Mouse (Mus musculus): ENCODE results near the gene F830045P16Rik. TPM values are rescaled to one million over a fixed set of nuclear protein-coding genes. Genes with fewer than 3 reads are reported as not detected.
A peak's percentile ranks its signal among the peaks of the same experiment; 100 is the strongest.
"Not testable (repeated sequence)": the region's sequence is repeated elsewhere in the genome, so short reads cannot be mapped to it uniquely, and the experiment has no call there.

F830045P16Rik gene
- polyA plus RNA-seq, 1 experiment from 2014 or later = not detected

DNA sequence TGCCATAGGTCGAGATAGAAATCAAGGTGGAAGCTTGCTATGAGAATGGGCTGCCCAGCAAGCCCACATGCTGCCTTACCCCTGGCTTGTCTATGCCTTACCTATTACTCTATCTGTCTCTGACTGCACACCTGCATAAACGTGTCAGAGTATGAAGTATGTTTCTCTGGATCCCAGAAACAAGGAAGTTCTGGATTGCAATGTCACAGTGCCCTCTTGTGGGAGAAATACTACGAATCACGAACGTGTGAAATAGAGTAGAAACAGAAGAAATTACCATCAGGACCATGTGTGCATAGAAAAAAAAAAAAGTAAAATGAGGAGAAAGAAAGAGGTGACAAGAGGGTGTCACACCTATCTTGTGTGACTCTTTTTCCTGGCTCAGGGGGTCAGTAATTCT is 64.5 kb downstream of the F830045P16Rik start:
- 20% methylated on average over 5 of the region's 5 CpGs for WGBS

DNA sequence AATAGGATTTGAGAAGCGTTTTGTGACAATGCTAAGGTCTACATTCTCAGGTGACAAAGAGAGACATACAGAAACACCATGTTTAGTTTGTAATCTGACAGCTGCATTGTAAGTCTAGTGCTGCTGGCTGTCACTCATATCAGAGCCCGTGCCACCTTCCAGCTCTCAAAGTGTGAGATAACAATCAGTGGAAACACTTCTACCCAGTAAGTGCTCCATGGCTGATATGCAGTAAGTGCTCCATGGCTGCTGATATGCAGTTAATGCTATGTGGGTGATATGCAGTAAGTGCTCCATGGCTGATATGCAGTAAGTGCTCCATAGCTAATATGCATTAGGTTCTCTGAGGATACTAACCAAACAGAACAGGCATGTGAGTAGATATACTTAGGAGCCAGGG is 65.6 kb downstream of the F830045P16Rik start:
- no peaks in the 10 kb centered on the region for H3K9me3 ChIP-seq (ENCODE audit: control insufficient read depth, low read length)
- H3K36me3 ChIP-seq (ENCODE audit: control insufficient read depth, insufficient read depth, low read length) = no peaks in the 10 kb centered on the region
- no peak overlapping the region for H3K4me3 ChIP-seq (ENCODE audit: control insufficient read depth in 1 of 2, insufficient read depth in 1 of 2, low read depth in 1 of 2, low read length in 2 of 2)
- H3K27ac ChIP-seq (replicated peaks in 1 of 2; ENCODE audit: control insufficient read depth in 1 of 2, insufficient read depth in 1 of 2, low read depth in 2 of 2, low read length in 2 of 2) = no peak overlapping the region
- no peak for ATAC-seq (ENCODE audit: insufficient number of reproducible peaks, insufficient read depth, low FRiP score, low read depth)
- WGBS = 39% methylated on average over 2 of the region's 2 CpGs
- 0 out of 2 replicates have a peak, but pooled peaks cover 5% of the 10 kb centered on the region for H3K27me3 ChIP-seq (ENCODE audit: control insufficient read depth, insufficient read depth, low read length)
- no peaks in the 10 kb centered on the region for H3K4me1 ChIP-seq (ENCODE audit: control insufficient read depth in 2 of 2, insufficient read depth in 2 of 2, low read length in 2 of 2)
- H3K9ac ChIP-seq (ENCODE audit: low read length) = no peak overlapping the region
- no peak overlapping the region for H3K4me2 ChIP-seq (ENCODE audit: low read length)

More for the DNA sequence above, 64.5 kb downstream of the F830045P16Rik start:
- H3K4me3 ChIP-seq (ENCODE audit: control insufficient read depth in 1 of 2, insufficient read depth in 1 of 2, low read depth in 1 of 2, low read length in 2 of 2) = no peak overlapping the region
- H3K36me3 ChIP-seq (ENCODE audit: control insufficient read depth, insufficient read depth, low read length) = no peaks in the 10 kb centered on the region
- no peak overlapping the region for H3K4me2 ChIP-seq (ENCODE audit: low read length)
- H3K9ac ChIP-seq (ENCODE audit: low read length) = no peak overlapping the region
- H3K27ac ChIP-seq (replicated peaks in 1 of 2; ENCODE audit: control insufficient read depth in 1 of 2, insufficient read depth in 1 of 2, low read depth in 2 of 2, low read length in 2 of 2) = no peak overlapping the region
- H3K4me1 ChIP-seq (ENCODE audit: control insufficient read depth in 2 of 2, insufficient read depth in 2 of 2, low read length in 2 of 2) = no peaks in the 10 kb centered on the region
- ATAC-seq (ENCODE audit: insufficient number of reproducible peaks, insufficient read depth, low FRiP score, low read depth) = no peak
- 0 out of 2 replicates have a peak, but pooled peaks cover 5% of the 10 kb centered on the region for H3K27me3 ChIP-seq (ENCODE audit: control insufficient read depth, insufficient read depth, low read length)
- H3K9me3 ChIP-seq (ENCODE audit: control insufficient read depth, low read length) = no peaks in the 10 kb centered on the region

DNA sequence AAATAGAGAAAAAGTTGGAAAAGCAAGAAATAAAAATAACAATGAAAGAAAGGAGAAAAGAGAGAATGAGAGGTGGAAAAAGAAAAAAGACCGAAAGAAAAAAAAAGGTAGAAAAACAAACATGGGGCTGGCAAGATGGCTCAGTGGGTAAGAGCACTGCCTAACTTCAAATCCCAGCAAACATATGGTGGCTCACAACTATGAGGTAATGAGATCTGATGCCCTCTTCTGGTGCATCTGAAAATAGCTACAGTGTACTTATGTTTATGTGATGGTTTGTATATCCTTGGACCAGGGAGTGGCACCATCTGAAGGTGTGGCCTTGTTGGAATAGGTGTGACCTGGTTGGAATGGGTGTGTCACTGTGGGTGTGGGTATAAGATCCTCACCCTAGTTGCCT is 97.6 kb downstream of the F830045P16Rik start:
- WGBS = 79% methylated on average over 1 of the region's 1 CpGs
- not testable (repeated sequence) for ATAC-seq (ENCODE audit: insufficient number of reproducible peaks, insufficient read depth, low FRiP score, low read depth)

DNA sequence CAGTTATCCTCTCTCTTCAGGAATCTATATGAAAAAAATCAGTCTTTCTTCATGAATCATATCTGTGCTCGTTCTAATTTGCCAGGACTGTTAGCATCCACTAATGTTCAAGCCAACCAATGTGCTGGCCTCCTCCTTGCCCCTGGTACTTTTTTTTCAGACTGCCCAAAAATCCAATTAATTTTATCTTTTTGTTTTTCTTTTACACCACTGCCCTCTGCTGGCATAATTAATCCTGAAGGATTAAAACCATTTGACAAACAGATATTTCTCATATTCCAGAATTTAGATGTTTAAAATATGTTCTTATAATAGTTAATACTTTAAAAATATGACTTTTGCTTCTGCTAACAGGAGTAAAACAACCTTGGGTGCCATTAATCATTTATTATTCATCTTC is 101.2 kb downstream of the F830045P16Rik start:
- Histone ChIP-seq H3K9ac (ENCODE audit: low read length) (no peak overlapping the region), H3K9me3 (ENCODE audit: control insufficient read depth, low read length) (0 out of 2 replicates have a peak, but pooled peaks cover 3% of the 10 kb centered on the region), H3K4me1 (ENCODE audit: control insufficient read depth in 2 of 2, insufficient read depth in 2 of 2, low read length in 2 of 2) (no peaks in the 10 kb centered on the region), H3K4me3 (ENCODE audit: control insufficient read depth in 1 of 2, insufficient read depth in 1 of 2, low read depth in 1 of 2, low read length in 2 of 2) (no peak overlapping the region), H3K4me2 (ENCODE audit: low read length) (no peak overlapping the region), H3K27me3 (ENCODE audit: control insufficient read depth, insufficient read depth, low read length) (no peaks in the 10 kb centered on the region), H3K27ac (replicated peaks in 1 of 2; ENCODE audit: control insufficient read depth in 1 of 2, insufficient read depth in 1 of 2, low read depth in 2 of 2, low read length in 2 of 2) (no peak overlapping the region), H3K36me3 (ENCODE audit: control insufficient read depth, insufficient read depth, low read length) (no peaks in the 10 kb centered on the region)
- 41% methylated on average over 1 of the region's 1 CpGs for WGBS
- no peak for ATAC-seq (ENCODE audit: insufficient number of reproducible peaks, insufficient read depth, low FRiP score, low read depth)

More for the DNA sequence above, 97.6 kb downstream of the F830045P16Rik start:
- H3K27me3 ChIP-seq (ENCODE audit: control insufficient read depth, insufficient read depth, low read length); H3K4me3 ChIP-seq (ENCODE audit: control insufficient read depth in 1 of 2, insufficient read depth in 1 of 2, low read depth in 1 of 2, low read length in 2 of 2); H3K4me1 ChIP-seq (ENCODE audit: control insufficient read depth in 2 of 2, insufficient read depth in 2 of 2, low read length in 2 of 2); H3K36me3 ChIP-seq (ENCODE audit: control insufficient read depth, insufficient read depth, low read length); H3K9ac ChIP-seq (ENCODE audit: low read length); H3K27ac ChIP-seq (replicated peaks in 1 of 2; ENCODE audit: control insufficient read depth in 1 of 2, insufficient read depth in 1 of 2, low read depth in 2 of 2, low read length in 2 of 2); H3K4me2 ChIP-seq (ENCODE audit: low read length); H3K9me3 ChIP-seq (ENCODE audit: control insufficient read depth, low read length): not testable (repeated sequence)

DNA sequence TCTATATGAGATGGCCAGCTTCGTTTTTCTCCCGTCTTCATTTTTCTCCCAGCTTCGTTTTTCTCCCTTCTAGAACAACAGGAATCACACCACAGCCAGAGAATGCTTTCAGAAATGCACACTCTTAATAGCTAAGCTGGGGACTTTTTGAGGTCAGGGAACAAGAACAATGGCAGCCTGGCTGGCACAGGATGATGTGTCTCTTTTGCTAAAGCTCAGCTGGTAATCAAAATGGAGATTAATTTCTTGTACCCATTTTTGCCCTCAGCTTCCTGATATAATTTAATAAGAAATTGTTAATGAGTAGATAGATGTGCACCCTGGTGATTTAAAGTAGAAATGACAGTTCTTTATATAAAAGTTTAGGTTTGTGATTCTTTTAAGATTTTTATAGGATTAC is 112.7 kb downstream of the F830045P16Rik start:
- Histone ChIP-seq H3K36me3 (ENCODE audit: control insufficient read depth, insufficient read depth, low read length) (no peaks in the 10 kb centered on the region), H3K4me1 (ENCODE audit: control insufficient read depth in 2 of 2, insufficient read depth in 2 of 2, low read length in 2 of 2) (no peaks in the 10 kb centered on the region), H3K4me3 (ENCODE audit: control insufficient read depth in 1 of 2, insufficient read depth in 1 of 2, low read depth in 1 of 2, low read length in 2 of 2) (no peak overlapping the region), H3K4me2 (ENCODE audit: low read length) (no peak overlapping the region), H3K27ac (replicated peaks in 1 of 2; ENCODE audit: control insufficient read depth in 1 of 2, insufficient read depth in 1 of 2, low read depth in 2 of 2, low read length in 2 of 2) (no peak overlapping the region), H3K27me3 (ENCODE audit: control insufficient read depth, insufficient read depth, low read length) (no peaks in the 10 kb centered on the region), H3K9ac (ENCODE audit: low read length) (no peak overlapping the region), H3K9me3 (ENCODE audit: control insufficient read depth, low read length) (0 out of 2 replicates have a peak, but pooled peaks cover 10% of the 10 kb centered on the region)
- ATAC-seq (ENCODE audit: insufficient number of reproducible peaks, insufficient read depth, low FRiP score, low read depth) = no peak
- WGBS = 76% methylated on average over 3 of the region's 3 CpGs

DNA sequence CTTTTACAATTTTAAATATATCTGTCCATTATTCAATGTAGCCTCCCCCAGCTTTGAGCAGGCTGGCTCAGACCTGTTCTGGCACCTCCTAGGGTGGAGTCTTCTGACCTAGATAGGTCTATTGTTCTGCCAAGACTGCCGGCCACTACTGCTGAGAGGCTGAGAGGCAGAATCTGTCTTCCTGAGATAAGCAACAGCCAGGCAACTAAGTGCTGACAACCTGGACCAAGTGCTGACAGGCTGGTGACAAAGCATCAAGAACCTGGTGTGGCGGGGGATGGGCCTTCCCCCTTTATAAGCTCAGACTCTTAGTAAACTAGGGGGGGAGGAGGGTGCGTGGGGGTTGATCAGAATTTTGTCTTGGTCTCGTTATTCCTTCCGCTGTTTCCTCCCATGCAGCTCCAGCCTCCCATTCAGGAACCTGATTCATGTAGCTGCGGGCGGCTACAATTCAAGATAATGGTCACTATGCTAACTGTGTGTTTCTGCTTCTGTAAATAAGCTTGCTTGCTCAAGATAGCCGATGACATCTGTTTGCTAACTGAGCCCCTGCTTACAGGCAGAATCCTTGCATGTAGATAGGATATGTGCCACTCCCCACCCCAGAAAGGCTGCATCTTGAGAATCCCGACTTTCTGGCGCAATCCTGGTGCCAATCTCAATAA is 115.4 kb downstream of the F830045P16Rik start:
- H3K27ac ChIP-seq (replicated peaks in 1 of 2; ENCODE audit: control insufficient read depth in 1 of 2, insufficient read depth in 1 of 2, low read depth in 2 of 2, low read length in 2 of 2) = no peak overlapping the region
- no peaks in the 10 kb centered on the region for H3K36me3 ChIP-seq (ENCODE audit: control insufficient read depth, insufficient read depth, low read length)
- H3K9me3 ChIP-seq (ENCODE audit: control insufficient read depth, low read length) = 0 out of 2 replicates have a peak, but pooled peaks cover 10% of the 10 kb centered on the region
- H3K9ac ChIP-seq (ENCODE audit: low read length) = no peak overlapping the region
- H3K4me2 ChIP-seq (ENCODE audit: low read length) = no peak overlapping the region
- H3K4me3 ChIP-seq (ENCODE audit: control insufficient read depth in 1 of 2, insufficient read depth in 1 of 2, low read depth in 1 of 2, low read length in 2 of 2) = no peak overlapping the region
- no peaks in the 10 kb centered on the region for H3K27me3 ChIP-seq (ENCODE audit: control insufficient read depth, insufficient read depth, low read length)
- WGBS = 63% methylated on average over 10 of the region's 10 CpGs
- ATAC-seq (ENCODE audit: insufficient number of reproducible peaks, insufficient read depth, low FRiP score, low read depth) = 0 out of 2 replicates have a peak, but pooled peaks have one; percentile 59
- no peaks in the 10 kb centered on the region for H3K4me1 ChIP-seq (ENCODE audit: control insufficient read depth in 2 of 2, insufficient read depth in 2 of 2, low read length in 2 of 2)

DNA sequence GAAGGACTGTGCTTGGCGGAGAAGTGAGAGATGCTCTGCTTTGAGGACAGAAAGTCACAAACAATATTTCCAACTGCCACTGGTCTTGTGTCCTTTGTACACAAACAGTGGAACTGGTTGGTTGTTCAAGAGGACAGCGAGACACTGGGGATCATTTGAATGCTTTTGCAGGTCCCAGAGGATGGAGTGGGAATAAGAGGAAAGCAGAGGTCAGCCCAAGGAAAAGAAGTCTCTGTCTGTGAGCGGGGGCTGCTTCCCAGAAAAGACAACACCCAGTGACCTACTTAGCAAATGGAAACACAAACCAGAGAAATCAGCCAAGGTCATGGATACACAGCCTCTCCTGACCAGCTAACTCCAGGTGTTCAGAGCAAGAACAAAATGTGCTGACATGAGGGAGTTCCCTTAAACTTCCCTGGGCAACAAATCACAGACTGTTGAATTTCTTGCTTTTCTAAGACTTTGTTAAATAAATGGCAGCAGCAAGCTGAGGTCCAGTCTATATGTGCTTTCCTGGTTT is 117.0 kb downstream of the F830045P16Rik start:
- Histone ChIP-seq H3K27me3 (ENCODE audit: control insufficient read depth, insufficient read depth, low read length) (no peaks in the 10 kb centered on the region), H3K4me1 (ENCODE audit: control insufficient read depth in 2 of 2, insufficient read depth in 2 of 2, low read length in 2 of 2) (no peaks in the 10 kb centered on the region), H3K4me3 (ENCODE audit: control insufficient read depth in 1 of 2, insufficient read depth in 1 of 2, low read depth in 1 of 2, low read length in 2 of 2) (no peak overlapping the region), H3K4me2 (ENCODE audit: low read length) (no peak overlapping the region), H3K9ac (ENCODE audit: low read length) (no peak overlapping the region), H3K36me3 (ENCODE audit: control insufficient read depth, insufficient read depth, low read length) (no peaks in the 10 kb centered on the region), H3K27ac (replicated peaks in 1 of 2; ENCODE audit: control insufficient read depth in 1 of 2, insufficient read depth in 1 of 2, low read depth in 2 of 2, low read length in 2 of 2) (no peak overlapping the region), H3K9me3 (ENCODE audit: control insufficient read depth, low read length) (0 out of 2 replicates have a peak, but pooled peaks cover 10% of the 10 kb centered on the region)
- 75% methylated on average over 3 of the region's 3 CpGs for WGBS
- ATAC-seq (ENCODE audit: insufficient number of reproducible peaks, insufficient read depth, low FRiP score, low read depth) = no peak
